Mouse (Mus musculus) spleen, adult 2 months (tissue): ENCODE measurements around the gene Pla2g1b.

Experiments
- CTCF ChIP-seq: fragments of 200-500 bp; IDR thresholded peaks from 2 replicates; pipeline ENCODE4 v1.5.1; 2011; ENCODE audit warnings: mild to moderate bottlenecking, inconsistent platforms; ENCODE audit not compliant: insufficient read depth, insufficient read length, insufficient replicate concordance; ENCODE audit errors: extremely low read depth
- POLR2A ChIP-seq: fragments of 200-500 bp; IDR thresholded peaks from 2 replicates; pipeline ENCODE4 v1.6.1; 2011; ENCODE audit warnings: low read depth, low read length, inconsistent platforms

DNA sequence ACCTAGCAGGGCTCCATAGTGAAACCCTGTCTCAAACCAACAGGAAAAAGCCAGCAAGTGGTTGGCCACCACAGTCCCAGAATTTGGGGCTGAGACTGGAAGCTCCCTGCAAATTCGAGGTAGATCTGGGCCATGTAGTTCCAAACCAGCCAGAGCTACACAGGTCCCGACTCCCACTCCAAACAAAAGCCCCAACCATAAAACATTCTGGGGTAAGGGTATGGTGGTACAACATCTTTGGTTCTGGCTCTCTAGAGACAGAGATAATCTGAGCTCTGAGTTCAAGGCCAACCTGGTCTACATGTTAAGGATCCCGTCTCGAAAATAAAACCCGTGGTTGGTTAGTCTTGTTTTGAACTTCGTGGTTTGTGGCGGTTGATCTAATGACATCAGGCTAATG is 10.2 kb upstream of the Pla2g1b start:
- TF ChIP-seq CTCF (no peak), POLR2A (no peak)
